Mouse (Mus musculus) cerebellum, postnatal 14 days (tissue): ENCODE data around the gene Bclaf3.
A peak's percentile ranks its signal among the peaks of the same experiment; 100 is the strongest.

Source experiments
- DNase-seq, 2 experiments: peaks; one replicate each; pipeline ENCODE4 v3.0.0; 2021; ENCODE audit warnings: mixed read lengths in 2 of 2

The Bclaf3 gene

GRCm38 (mm10) chrX:159627588-159628566, 101.4 kb downstream of the Bclaf3 start:
- peak; percentile 27 to 38 for DNase-seq

GRCm38 (mm10) chrX:159628629-159629028, 102.1 kb downstream of the Bclaf3 start:
- DNase-seq, result no peak

- no peak for DNase-seq
These were observed 102.7 kb downstream of the Bclaf3 start for GRCm38 (mm10) chrX:159629203-159629602.

- DNase-seq, result no peak
These were observed 112.2 kb downstream of the Bclaf3 start for GRCm38 (mm10) chrX:159638500-159639227.

- DNase-seq, result no peak
These were observed 113.5 kb downstream of the Bclaf3 start for GRCm38 (mm10) chrX:159639991-159640390.
